Mouse (Mus musculus) embryonic facial prominence, embryonic 12.5 days (tissue): ENCODE results near the gene Gm29133. TPM values are rescaled to one million over a fixed set of nuclear protein-coding genes. Genes with fewer than 3 reads are reported as not detected.
A peak's percentile ranks its signal among the peaks of the same experiment; 100 is the strongest.

Source experiments
- ATAC-seq: fragments of 200-750 bp; cut with Nextera tagmentation; 2 replicates; pipeline ENCODE4 v1.8.0; 2017; ENCODE audit not compliant: insufficient number of reproducible peaks, insufficient read depth, low FRiP score, low TSS enrichment
- H3K27ac ChIP-seq: fragments of 300-500 bp; sonication (generic); 2 replicates; pipeline ENCODE4 v1.5.1; 2016; ENCODE audit warnings: mild to moderate bottlenecking
- H3K27me3 ChIP-seq: fragments of 300-500 bp; sonication (generic); 2 replicates; pipeline ENCODE4 v1.6.1; 2016; ENCODE audit warnings: mild to moderate bottlenecking, moderate library complexity
- H3K36me3 ChIP-seq: fragments of 300-500 bp; sonication (generic); 2 replicates; pipeline ENCODE4 v1.6.1; 2016; ENCODE audit warnings: mild to moderate bottlenecking
- H3K4me1 ChIP-seq: fragments of 300-500 bp; sonication (generic); 2 replicates; pipeline ENCODE4 v1.6.1; 2016
- H3K4me2 ChIP-seq: fragments of 300-500 bp; sonication (generic); replicated peaks from 2 replicates; pipeline ENCODE4 v1.6.1; 2016; ENCODE audit warnings: mild to moderate bottlenecking, moderate library complexity
- H3K4me3 ChIP-seq: fragments of 300-500 bp; sonication (generic); 2 replicates; pipeline ENCODE4 v1.5.1; 2016; ENCODE audit warnings: mild to moderate bottlenecking
- H3K9ac ChIP-seq: fragments of 300-500 bp; sonication (generic); 2 replicates; pipeline ENCODE4 v1.6.1; 2016; ENCODE audit warnings: mild to moderate bottlenecking, moderate library complexity
- H3K9me3 ChIP-seq: fragments of 300-500 bp; sonication (generic); 2 replicates; pipeline ENCODE4 v1.6.1; 2016; ENCODE audit warnings: mild to moderate bottlenecking, moderate library complexity
- WGBS: fragments of 180-500 bp; shearing (Covaris S2); methylation state at CpG from one replicate; pipeline ENCODE4 v1.1.7; 2016; 5-methylcytosine and 5-hydroxymethylcytosine counted together
- polyA plus RNA-seq: library from polyadenylated mRNA; unstranded; fragments of >200 nt; fragmentation: Nextera tagmentation; extraction: Ambion mirVana; gene quantifications from 2 replicates; pipeline ENCODE4 v1.2.1, GENCODE M21; 2016

The Gm29133 gene
- not detected in 2 replicates for polyA plus RNA-seq

DNA sequence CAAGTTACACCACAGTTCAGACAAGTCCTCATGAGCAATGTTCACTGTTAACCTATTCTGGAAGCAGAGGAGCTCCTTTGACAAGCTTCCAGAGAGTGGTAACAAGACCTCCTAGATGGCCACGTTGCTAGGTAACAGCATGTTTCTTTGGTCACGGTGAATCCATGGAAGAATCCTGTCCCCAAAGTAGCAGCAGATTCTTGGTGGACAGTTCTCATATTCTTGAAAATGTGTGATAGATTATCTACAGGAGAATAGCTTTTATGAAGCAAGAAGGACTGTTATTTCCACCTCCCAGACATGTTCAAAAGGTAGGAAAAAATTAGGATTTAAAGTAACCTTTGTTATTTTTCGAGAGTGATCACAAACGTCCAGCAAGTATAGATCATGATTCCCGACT, at the start of gene Gm29133:
Gene Gm29133 (plus strand): TSS at position 301 of the 400 bp plus-strand sequence.
- no peaks in the 10 kb centered on the region for H3K36me3 ChIP-seq
- no peak within 1 kb of the TSS for H3K27ac ChIP-seq
- no peak within 1 kb of the TSS for H3K9ac ChIP-seq
- no peaks in the 10 kb centered on the region for H3K9me3 ChIP-seq
- no peaks in the 10 kb centered on the region for H3K27me3 ChIP-seq
- no peak within 1 kb of the TSS for H3K4me3 ChIP-seq
- no peak within 1 kb of the TSS for H3K4me2 ChIP-seq
- no peaks in the 10 kb centered on the region for H3K4me1 ChIP-seq
- WGBS = 58% methylated on average over 5 of the region's 5 CpGs
- ATAC-seq = no peak

DNA sequence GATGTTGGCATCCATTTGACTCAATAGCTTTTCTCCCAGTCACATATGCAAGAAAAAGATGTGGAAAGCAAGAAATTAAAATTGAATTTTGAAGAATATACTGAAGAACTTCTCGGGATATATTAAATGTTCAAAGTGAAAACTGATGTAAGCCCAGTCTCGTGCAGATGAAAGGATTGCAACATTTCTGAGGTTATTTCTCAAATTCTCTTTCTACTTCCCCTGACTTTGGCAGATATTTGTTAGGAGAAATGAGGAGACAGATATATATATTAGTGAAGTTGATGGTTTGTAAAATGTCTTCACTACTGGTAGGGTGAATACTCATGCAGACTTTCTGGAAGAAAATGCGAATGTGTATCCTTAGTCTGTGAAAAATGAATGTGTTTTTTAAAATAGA, 48.9 kb upstream of the Gm29133 start:
- Histone ChIP-seq H3K27me3 (no peaks in the 10 kb centered on the region), H3K27ac (no peak overlapping the region), H3K36me3 (no peaks in the 10 kb centered on the region), H3K9ac (no peak overlapping the region), H3K9me3 (no peaks in the 10 kb centered on the region), H3K4me2 (no peak overlapping the region), H3K4me1 (no peaks in the 10 kb centered on the region), H3K4me3 (no peak overlapping the region)
- WGBS = 90% methylated on average over 3 of the region's 3 CpGs
- ATAC-seq = no peak

DNA sequence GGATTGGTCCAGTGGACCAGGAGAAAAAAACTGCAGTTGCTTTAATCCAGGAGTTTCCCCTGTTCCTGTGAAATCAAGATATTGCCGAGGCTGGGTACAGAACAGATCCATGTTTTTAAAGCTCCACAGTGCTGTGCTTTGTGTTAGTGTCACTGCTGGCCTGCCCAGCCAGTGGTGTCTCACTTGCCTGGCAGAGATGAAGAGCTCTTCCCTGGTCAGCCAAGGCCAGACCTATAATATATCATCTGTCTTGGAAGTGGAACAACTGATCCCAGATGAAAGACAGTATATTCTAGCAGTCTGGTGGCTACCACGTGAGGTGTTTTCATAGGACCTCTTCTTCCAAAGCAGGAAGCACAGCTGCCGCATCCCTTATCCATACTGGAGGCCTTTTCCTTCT, 46.7 kb upstream of the Gm29133 start:
- ATAC-seq = no peak
- 78% methylated on average over 3 of the region's 3 CpGs for WGBS
- no peak overlapping the region for H3K9ac ChIP-seq

DNA sequence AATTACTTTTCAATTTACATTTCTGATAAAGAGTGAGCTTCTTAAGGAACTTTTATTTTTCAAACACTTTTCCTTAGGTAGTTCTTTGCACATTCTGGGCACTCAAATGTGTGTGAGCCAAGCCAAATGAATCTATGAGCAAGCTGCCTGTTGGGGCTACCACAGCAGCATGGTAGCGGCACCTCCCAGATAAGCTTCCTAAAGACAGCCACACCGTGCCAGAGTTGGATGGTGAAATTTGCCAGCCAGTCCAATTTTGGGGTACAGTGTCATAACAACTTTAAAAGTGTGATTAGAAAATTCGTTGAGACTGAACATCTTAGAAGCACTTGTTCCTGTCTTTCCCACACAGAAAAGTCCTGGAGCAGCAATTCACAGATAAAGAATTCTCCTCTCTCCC, 41.5 kb upstream of the Gm29133 start:
- no peak overlapping the region for H3K4me3 ChIP-seq
- H3K36me3 ChIP-seq = no peaks in the 10 kb centered on the region
- no peaks in the 10 kb centered on the region for H3K4me1 ChIP-seq
- H3K27me3 ChIP-seq = no peaks in the 10 kb centered on the region
- ATAC-seq = no peak
- no peak overlapping the region for H3K27ac ChIP-seq
- H3K9me3 ChIP-seq = no peaks in the 10 kb centered on the region
- H3K9ac ChIP-seq = no peak overlapping the region
- WGBS = 73% methylated on average over 3 of the region's 3 CpGs
- no peak overlapping the region for H3K4me2 ChIP-seq

More for the DNA sequence above, 46.7 kb upstream of the Gm29133 start:
- no peaks in the 10 kb centered on the region for H3K4me1 ChIP-seq
- no peak overlapping the region for H3K4me2 ChIP-seq
- H3K4me3 ChIP-seq = no peak overlapping the region
- H3K9me3 ChIP-seq = no peaks in the 10 kb centered on the region
- no peaks in the 10 kb centered on the region for H3K27me3 ChIP-seq
- H3K36me3 ChIP-seq = no peaks in the 10 kb centered on the region
- no peak overlapping the region for H3K27ac ChIP-seq

DNA sequence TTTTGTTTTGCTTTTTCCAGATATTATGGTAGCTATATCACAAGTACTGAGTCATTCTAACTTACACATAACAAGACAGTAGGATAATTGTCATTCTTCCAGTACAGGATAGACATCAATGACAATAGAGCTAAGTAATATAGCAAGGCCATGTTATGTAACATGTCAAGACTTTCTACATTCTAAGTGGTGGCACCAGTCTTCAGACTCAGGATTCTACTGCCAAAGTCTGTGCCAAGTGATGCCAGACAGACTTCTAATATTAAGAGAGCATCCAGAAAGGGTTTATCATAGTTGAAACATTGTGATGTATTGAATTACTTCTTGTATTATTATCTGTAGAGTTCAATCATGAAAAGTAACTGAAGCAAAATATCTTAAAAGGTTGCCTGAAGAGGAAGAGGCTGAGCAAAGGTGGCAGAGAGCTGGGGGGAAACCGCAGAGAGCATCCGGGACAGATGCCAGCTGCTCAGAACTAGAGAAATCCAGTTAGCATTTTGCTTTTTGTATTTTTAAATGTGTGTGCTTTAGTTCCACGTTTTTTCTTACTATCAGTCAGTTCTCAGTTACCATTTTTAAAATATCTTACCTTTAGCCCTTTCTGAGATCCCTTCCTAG, 34.2 kb upstream of the Gm29133 start:
- H3K4me1 ChIP-seq = no peaks in the 10 kb centered on the region
- no peak overlapping the region for H3K4me2 ChIP-seq
- no peak for ATAC-seq
- H3K9ac ChIP-seq = no peak overlapping the region
- H3K4me3 ChIP-seq = no peak overlapping the region
- H3K27ac ChIP-seq = no peak overlapping the region
- H3K9me3 ChIP-seq = no peaks in the 10 kb centered on the region
- H3K27me3 ChIP-seq = no peaks in the 10 kb centered on the region
- 72% methylated on average over 3 of the region's 3 CpGs for WGBS
- no peaks in the 10 kb centered on the region for H3K36me3 ChIP-seq

DNA sequence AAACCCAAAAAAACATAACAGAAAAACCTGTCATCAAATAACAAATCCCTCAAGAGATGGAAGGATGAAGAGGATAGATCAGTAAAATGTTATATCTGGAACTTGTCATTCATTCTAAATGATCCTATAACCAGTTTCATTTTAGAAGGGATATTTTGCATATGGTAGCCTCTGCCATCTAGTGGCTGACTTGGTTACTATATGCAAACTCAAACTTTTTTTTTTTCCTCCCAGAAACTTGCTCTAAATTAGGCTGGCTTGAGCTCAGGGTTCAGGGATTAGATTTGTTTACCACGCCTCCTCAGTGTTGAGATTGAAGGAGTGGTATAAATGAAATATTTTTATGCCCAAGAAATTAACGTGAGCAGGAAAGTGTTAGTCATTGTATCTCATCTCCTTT, 27.3 kb upstream of the Gm29133 start:
- Histone ChIP-seq H3K4me1 (no peaks in the 10 kb centered on the region), H3K4me3 (no peak overlapping the region), H3K36me3 (no peaks in the 10 kb centered on the region), H3K27ac (no peak overlapping the region), H3K4me2 (no peak overlapping the region), H3K27me3 (no peaks in the 10 kb centered on the region), H3K9me3 (no peaks in the 10 kb centered on the region), H3K9ac (no peak overlapping the region)
- ATAC-seq = no peak
- 29% methylated on average over 2 of the region's 2 CpGs for WGBS

DNA sequence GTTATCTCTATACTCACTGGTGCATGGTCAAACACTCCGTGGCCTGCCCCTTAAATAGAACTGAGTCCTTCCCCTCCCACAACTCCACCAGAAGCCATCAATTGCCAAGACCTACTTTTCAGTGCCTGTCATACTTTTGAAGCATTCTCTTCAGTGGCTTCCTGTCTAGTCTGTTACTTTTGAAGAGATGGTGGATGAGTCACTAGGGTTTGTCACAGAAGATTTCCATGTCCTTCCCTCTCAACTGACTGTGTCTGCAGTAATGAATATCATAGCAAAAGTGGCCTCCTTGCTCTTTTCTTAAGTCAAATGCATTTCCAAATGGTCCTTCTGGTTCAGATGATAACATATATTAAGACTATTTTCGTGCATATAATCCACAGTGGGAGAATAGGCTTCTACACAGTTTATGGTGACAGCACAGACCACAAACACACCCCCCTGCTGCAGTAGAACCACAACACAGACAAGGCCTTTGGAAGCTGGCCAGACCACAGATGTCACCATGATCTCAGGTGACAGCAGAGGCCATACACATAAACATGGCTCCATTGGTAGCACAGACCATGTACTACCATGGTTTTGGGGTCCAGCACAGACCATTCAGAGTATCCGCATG, 16.9 kb upstream of the Gm29133 start:
- WGBS = 87% methylated on average over 3 of the region's 3 CpGs
- no peak overlapping the region for H3K27ac ChIP-seq
- H3K4me1 ChIP-seq = no peaks in the 10 kb centered on the region
- no peaks in the 10 kb centered on the region for H3K27me3 ChIP-seq
- no peak overlapping the region for H3K4me3 ChIP-seq
- H3K36me3 ChIP-seq = no peaks in the 10 kb centered on the region
- no peak overlapping the region for H3K4me2 ChIP-seq
- ATAC-seq = no peak
- H3K9me3 ChIP-seq = no peaks in the 10 kb centered on the region
- H3K9ac ChIP-seq = no peak overlapping the region

DNA sequence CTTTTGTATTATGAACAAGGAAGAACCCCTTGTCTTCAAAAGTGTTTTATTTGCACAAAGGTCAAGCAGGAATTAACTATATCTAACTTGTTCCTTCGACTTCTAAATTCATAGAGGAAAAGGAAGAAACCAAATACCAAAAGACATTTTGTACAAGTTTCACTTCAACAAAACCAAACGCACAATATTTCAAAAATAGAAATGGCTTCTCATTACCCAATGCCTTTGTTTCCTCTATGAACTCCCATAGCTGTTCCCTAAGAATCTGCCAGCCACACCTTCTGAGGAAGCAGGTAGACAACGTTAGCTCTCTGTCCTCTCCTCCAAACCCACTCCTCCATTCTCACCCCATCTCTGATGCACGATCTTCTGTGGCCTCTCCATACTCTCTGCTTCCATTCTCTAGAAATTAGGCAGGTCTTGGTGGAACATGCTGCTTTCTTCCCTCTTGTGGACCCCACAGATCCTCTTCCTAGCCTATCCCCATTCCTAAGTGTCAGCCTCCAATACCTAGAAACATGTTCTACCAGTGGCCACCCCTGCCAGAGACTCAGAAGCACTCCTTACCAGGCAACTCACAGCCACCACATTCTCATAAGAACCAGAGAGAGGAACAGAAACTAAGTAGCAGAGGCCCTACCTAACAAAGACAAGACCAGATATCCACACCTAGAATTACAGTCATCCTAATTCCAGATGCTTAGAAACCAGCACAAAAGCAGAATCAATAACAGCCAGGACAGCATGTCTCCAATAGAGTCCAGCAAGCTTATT, 4.1 kb upstream of the Gm29133 start:
- no peak overlapping the region for H3K9ac ChIP-seq
- H3K36me3 ChIP-seq = no peaks in the 10 kb centered on the region
- 79% methylated on average over 4 of the region's 4 CpGs for WGBS
- H3K4me2 ChIP-seq = no peak overlapping the region
- H3K4me1 ChIP-seq = no peaks in the 10 kb centered on the region
- no peaks in the 10 kb centered on the region for H3K9me3 ChIP-seq
- no peaks in the 10 kb centered on the region for H3K27me3 ChIP-seq
- no peak for ATAC-seq
- H3K4me3 ChIP-seq = no peak overlapping the region
- H3K27ac ChIP-seq = no peak overlapping the region

DNA sequence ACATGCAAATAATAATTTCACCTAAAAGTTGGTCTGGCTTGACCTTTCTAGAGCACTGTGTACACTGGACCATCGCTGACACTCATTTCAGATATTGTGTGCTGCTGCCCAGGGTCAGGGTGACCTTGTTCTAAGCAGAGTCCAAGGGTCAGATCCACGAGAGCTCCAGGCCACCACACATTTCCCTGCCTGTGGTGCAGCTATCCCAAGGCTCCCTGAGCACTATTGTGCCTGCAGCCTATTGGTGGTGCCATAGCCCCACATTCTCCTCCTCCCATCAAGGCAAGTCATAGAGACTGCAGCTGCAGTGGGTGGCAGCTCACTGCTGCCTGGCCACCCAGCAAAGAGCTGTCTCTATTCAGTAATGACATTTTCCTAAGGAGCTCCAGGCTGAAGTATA, 2.7 kb upstream of the Gm29133 start:
- Histone ChIP-seq H3K4me2 (no peak overlapping the region), H3K27me3 (no peaks in the 10 kb centered on the region), H3K4me3 (no peak overlapping the region), H3K27ac (no peak overlapping the region), H3K9me3 (no peaks in the 10 kb centered on the region), H3K9ac (no peak overlapping the region), H3K36me3 (no peaks in the 10 kb centered on the region), H3K4me1 (no peaks in the 10 kb centered on the region)
- 0 out of 2 replicates have a peak, but pooled peaks have one; percentile 22 for ATAC-seq
- 64% methylated on average over 2 of the region's 2 CpGs for WGBS

DNA sequence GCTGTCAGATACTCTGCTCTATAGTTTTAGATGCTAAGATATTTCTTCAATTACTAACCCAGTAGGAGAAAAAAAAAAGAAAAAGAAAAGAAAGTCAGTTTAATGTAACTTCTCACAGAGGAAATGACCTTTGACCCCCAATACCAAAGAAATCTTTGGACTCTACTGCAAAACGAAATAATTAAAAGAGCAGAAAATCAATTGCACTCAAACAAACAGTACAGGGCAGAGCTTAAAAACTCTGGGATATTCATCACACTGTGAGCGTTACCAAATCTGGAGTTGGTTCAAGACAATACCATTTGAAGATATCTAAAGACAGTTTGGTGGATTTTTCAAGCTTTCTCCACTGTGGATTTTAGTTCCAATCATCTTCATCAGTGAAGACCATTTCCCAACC, 15.4 kb downstream of the Gm29133 start:
- Histone ChIP-seq H3K4me1 (no peaks in the 10 kb centered on the region), H3K4me2 (no peak overlapping the region), H3K9ac (no peak overlapping the region), H3K36me3 (no peaks in the 10 kb centered on the region), H3K27me3 (no peaks in the 10 kb centered on the region), H3K4me3 (no peak overlapping the region), H3K27ac (no peak overlapping the region), H3K9me3 (no peaks in the 10 kb centered on the region)
- WGBS = 53% methylated on average over 2 of the region's 2 CpGs
- no peak for ATAC-seq

DNA sequence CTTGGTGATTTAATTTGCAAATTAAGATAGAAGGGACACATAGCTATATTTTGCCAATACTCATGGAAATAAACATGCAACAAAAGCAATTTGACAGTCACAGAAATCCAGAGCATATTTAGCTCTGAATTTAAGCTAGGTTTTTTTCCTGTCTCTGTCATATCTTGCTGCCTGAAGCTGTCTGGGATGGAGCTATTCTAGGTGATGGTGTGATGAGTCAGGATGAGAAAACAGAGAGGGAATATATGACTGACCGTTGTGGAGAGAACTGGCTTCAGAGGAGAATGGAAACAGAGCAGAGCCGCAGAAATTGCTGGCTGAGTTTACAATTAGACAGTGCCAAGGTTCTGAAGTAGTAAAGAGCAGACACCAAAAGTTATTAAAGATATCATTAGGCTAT, 26.3 kb downstream of the Gm29133 start:
- Histone ChIP-seq H3K9ac (no peak overlapping the region), H3K27me3 (no peaks in the 10 kb centered on the region), H3K36me3 (no peaks in the 10 kb centered on the region), H3K4me1 (no peaks in the 10 kb centered on the region), H3K9me3 (no peaks in the 10 kb centered on the region), H3K27ac (no peak overlapping the region), H3K4me3 (no peak overlapping the region), H3K4me2 (no peak overlapping the region)
- no peak for ATAC-seq
- WGBS = 81% methylated on average over 2 of the region's 2 CpGs

DNA sequence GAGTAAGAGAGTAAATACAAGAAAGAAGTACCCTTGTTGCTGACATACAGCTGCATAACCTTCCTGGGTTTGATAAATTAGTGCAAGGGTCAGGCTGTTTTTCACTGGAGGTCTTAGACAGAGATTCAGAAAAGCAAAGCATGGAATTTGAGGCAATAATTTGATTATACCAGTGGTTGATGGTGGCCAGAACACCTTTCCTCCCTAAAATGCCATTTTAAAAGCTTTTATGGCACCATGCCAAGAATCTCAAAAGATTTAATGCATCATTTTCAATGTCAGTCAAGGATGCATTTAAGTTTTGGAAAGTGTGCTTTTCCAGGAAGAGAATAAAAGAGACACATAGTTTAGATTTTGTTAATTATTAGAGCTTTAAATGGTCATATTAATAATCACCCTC, 60.0 kb downstream of the Gm29133 start:
- H3K27ac ChIP-seq = no peak overlapping the region
- ATAC-seq = no peak
- no peak overlapping the region for H3K4me3 ChIP-seq
- no peaks in the 10 kb centered on the region for H3K36me3 ChIP-seq
- no peaks in the 10 kb centered on the region for H3K4me1 ChIP-seq
- H3K9ac ChIP-seq = no peak overlapping the region
- no peaks in the 10 kb centered on the region for H3K9me3 ChIP-seq
- no peak overlapping the region for H3K4me2 ChIP-seq
- no peaks in the 10 kb centered on the region for H3K27me3 ChIP-seq
